Comparison of ENCODE assay signal across 17 mouse cellular contexts in genomic region chr6:73190756-73191155, GRCm38 (mm10). TPM values are rescaled to one million over a fixed set of nuclear protein-coding genes. Genes with fewer than 3 reads are reported as not detected.
"Had no signal": no experiment of that assay in that cellular context is flagged by ENCODE, and none has a peak within 500 bp of the region (broad histone marks: within the 10 kb centered on the region; RNA-seq: fewer than 3 reads in every experiment).

No protein-coding gene starts in this region.

- H3K27me3 ChIP-seq: midbrain, embryonic 13.5 days; midbrain, embryonic 15.5 days; neural tube, embryonic 12.5 days; stomach, embryonic 15.5 days had no signal

- H3K27ac ChIP-seq: lung, embryonic 15.5 days; macrophage; midbrain, embryonic 13.5 days; midbrain, embryonic 15.5 days; neural tube, embryonic 12.5 days; stomach, embryonic 15.5 days; stomach, postnatal 0 days had no signal

- H3K36me3 ChIP-seq: lung, embryonic 15.5 days; midbrain, embryonic 13.5 days; midbrain, embryonic 15.5 days; neural tube, embryonic 12.5 days; stomach, embryonic 15.5 days had no signal

- H3K9ac ChIP-seq: liver, postnatal 0 days; lung, embryonic 15.5 days; midbrain, embryonic 13.5 days; midbrain, embryonic 15.5 days; neural tube, embryonic 12.5 days; stomach, embryonic 15.5 days had no signal

- H3K9me3 ChIP-seq: lung, embryonic 15.5 days; megakaryocyte, embryonic 14.5 days; midbrain, embryonic 13.5 days; midbrain, embryonic 15.5 days; neural tube, embryonic 12.5 days; stomach, embryonic 15.5 days had no signal

- H3K4me3 ChIP-seq: lung, embryonic 15.5 days; megakaryocyte, embryonic 14.5 days; midbrain, embryonic 13.5 days; midbrain, embryonic 15.5 days; neural tube, embryonic 12.5 days; stomach, embryonic 15.5 days had no signal

- DNase-seq: liver, postnatal 0 days; lung, adult 2 months; lung, postnatal 14 days; lung, postnatal 36 days; right cerebral cortex, postnatal 14 days; thymus, adult 2 months; thymus, postnatal 25 days; thymus, postnatal 4 days had no signal

- H3K4me1 ChIP-seq: lung, embryonic 15.5 days; megakaryocyte, embryonic 14.5 days; midbrain, embryonic 13.5 days; midbrain, embryonic 15.5 days; neural tube, embryonic 12.5 days; stomach, embryonic 15.5 days had no signal

- ATAC-seq: liver, postnatal 0 days; lung, postnatal 0 days; midbrain, embryonic 13.5 days; midbrain, embryonic 15.5 days had no signal

- H3K4me2 ChIP-seq: lung, embryonic 15.5 days; midbrain, embryonic 13.5 days; midbrain, embryonic 15.5 days; neural tube, embryonic 12.5 days; stomach, embryonic 15.5 days had no signal

RNA-seq across cellular contexts. Expression of gene Dnah6, which starts 30.7 kb away (rescaled TPM):
- polyA plus RNA-seq: macrophage had no signal
